Mouse (Mus musculus) midbrain, postnatal 0 days (tissue): ENCODE measurements around the gene Tmem145. TPM values are rescaled to one million over a fixed set of nuclear protein-coding genes. Genes with fewer than 3 reads are reported as not detected.

Experiments
- ATAC-seq: fragments of 200-750 bp; cut with Nextera tagmentation; 2 replicates; pipeline ENCODE4 v1.8.0; 2017; ENCODE audit warnings: moderate number of reproducible peaks, mild to moderate bottlenecking, moderate TSS enrichment, moderate library complexity; ENCODE audit not compliant: low FRiP score
- DNase-seq: peaks from one replicate; pipeline ENCODE4 v3.0.0-alpha.2; 2015; ENCODE audit warnings: low spot score
- H3K27ac ChIP-seq: fragments of 300-500 bp; sonication (generic); 2 replicates; pipeline ENCODE4 v1.5.1; 2014; ENCODE audit warnings: low read depth, mild to moderate bottlenecking, low read length, mixed read lengths
- H3K27me3 ChIP-seq: fragments of 300-500 bp; sonication (generic); 2 replicates; pipeline ENCODE4 v1.6.1; 2014; ENCODE audit warnings: low read length, control low read depth, mixed read lengths; ENCODE audit not compliant: insufficient read depth
- H3K36me3 ChIP-seq: fragments of 300-500 bp; sonication (generic); 2 replicates; pipeline ENCODE4 v1.6.1; 2014; ENCODE audit warnings: low read length, control low read depth, mixed read lengths; ENCODE audit not compliant: insufficient read depth
- H3K4me1 ChIP-seq: fragments of 300-500 bp; sonication (generic); 2 replicates; pipeline ENCODE4 v1.6.1; 2014; ENCODE audit warnings: mild to moderate bottlenecking, control low read depth, antibody characterized with exemption, low read length, mixed read lengths; ENCODE audit not compliant: insufficient read depth
- H3K4me2 ChIP-seq: fragments of 300-500 bp; sonication (generic); 2 replicates; pipeline ENCODE4 v1.6.1; 2014; ENCODE audit warnings: low read depth, mild to moderate bottlenecking, low read length, mixed read lengths; ENCODE audit not compliant: poor library complexity, severe bottlenecking
- H3K4me3 ChIP-seq: fragments of 300-500 bp; sonication (generic); 2 replicates; pipeline ENCODE4 v1.5.1; 2014; ENCODE audit warnings: low read depth, mild to moderate bottlenecking, low read length, moderate library complexity
- H3K9ac ChIP-seq: fragments of 300-500 bp; sonication (generic); replicated peaks from 2 replicates; pipeline ENCODE4 v1.6.1; 2014; ENCODE audit warnings: mild to moderate bottlenecking, low read length, moderate library complexity, mixed read lengths; ENCODE audit not compliant: poor library complexity, severe bottlenecking
- H3K9me3 ChIP-seq: fragments of 300-500 bp; sonication (generic); 2 replicates; pipeline ENCODE4 v1.6.1; 2016; ENCODE audit warnings: low read length, control low read depth
- CTCF ChIP-seq: IDR thresholded peaks from 2 replicates; pipeline ENCODE4 v1.5.1; 2016; ENCODE audit warnings: antibody characterized with exemption, mild to moderate bottlenecking
- WGBS: fragments of 180-500 bp; shearing (Covaris S2); extraction: QIAGEN DNeasy Blood & Tissue Kit; methylation state at CpG from one replicate; pipeline ENCODE4 v1.1.7; 2014; 5-methylcytosine and 5-hydroxymethylcytosine counted together
- polyA plus RNA-seq: library from polyadenylated mRNA; unstranded; fragments of >200 nt; fragmentation: Nextera tagmentation; extraction: Ambion mirVana; gene quantifications from 2 replicates; pipeline ENCODE4 v1.2.1, GENCODE M21; 2015
- total RNA-seq: library from RNA; depleted of rRNA; stranded (reverse); fragments of >200 nt; gene quantifications from 2 replicates; pipeline ENCODE4 v1.2.3, GENCODE M21; 2014

Tmem145 gene
- total and polyA plus RNA-seq, 2 experiments from 2014 or later, result 105 to 143 TPM

GRCm38 (mm10) chr7:25288721-25289120 is 17.2 kb upstream of the Tmem145 start:
- no peak overlapping the region for H3K27ac ChIP-seq
- no peak for TF ChIP-seq CTCF
- no peak overlapping the region for H3K9ac ChIP-seq
- H3K4me3 ChIP-seq, result no peak overlapping the region
- H3K27me3 ChIP-seq, result no peaks in the 10 kb centered on the region
- peaks cover 11% of the 10 kb centered on the region for H3K4me1 ChIP-seq
- ATAC-seq, result no peak
- peaks cover 82% of the 10 kb centered on the region for H3K36me3 ChIP-seq
- no peaks in the 10 kb centered on the region for H3K9me3 ChIP-seq
- no peak overlapping the region for H3K4me2 ChIP-seq
- DNase-seq, result no peak
- 89% methylated on average over 3 of the region's 3 CpGs for WGBS

DNA sequence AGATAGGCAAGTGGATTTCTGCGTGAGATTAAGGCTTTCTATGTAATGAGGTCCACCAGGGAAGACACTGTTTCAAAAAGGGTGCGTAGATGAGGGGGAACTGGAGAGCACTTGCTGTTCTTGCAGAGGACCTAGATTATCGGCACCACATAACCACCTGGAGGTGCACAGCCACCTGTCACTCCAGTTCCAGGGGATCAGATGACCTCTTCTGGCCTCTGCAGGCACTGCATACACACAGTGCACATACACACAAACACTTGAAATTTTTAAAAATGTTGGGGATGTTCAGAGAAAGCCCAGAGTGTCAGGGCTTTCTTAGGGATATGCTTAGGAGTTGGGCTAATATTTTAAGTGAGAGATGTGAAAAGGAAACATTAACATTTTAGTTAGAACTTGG is 16.0 kb upstream of the Tmem145 start:
- no peaks in the 10 kb centered on the region for H3K9me3 ChIP-seq
- H3K27ac ChIP-seq, result no peak overlapping the region
- ATAC-seq (no peak), DNase-seq (no peak)
- 91% methylated on average over 3 of the region's 3 CpGs for WGBS
- no peak overlapping the region for H3K9ac ChIP-seq
- no peak overlapping the region for H3K4me2 ChIP-seq
- no peaks in the 10 kb centered on the region for H3K4me1 ChIP-seq
- H3K27me3 ChIP-seq, result no peaks in the 10 kb centered on the region
- no peak overlapping the region for H3K4me3 ChIP-seq
- TF ChIP-seq CTCF, result peak; percentile 40
- H3K36me3 ChIP-seq, result peaks cover 88% of the 10 kb centered on the region

- Histone ChIP-seq H3K9ac (no peak overlapping the region), H3K27me3 (no peaks in the 10 kb centered on the region), H3K9me3 (no peaks in the 10 kb centered on the region), H3K4me3 (no peak overlapping the region), H3K4me2 (no peak overlapping the region), H3K27ac (no peak overlapping the region), H3K36me3 (peaks cover 83% of the 10 kb centered on the region), H3K4me1 (no peaks in the 10 kb centered on the region)
- WGBS, result 100% methylated on average over 1 of the region's 1 CpGs
- no peak for DNase-seq
- no peak for ATAC-seq
- no peak for TF ChIP-seq CTCF
These were observed 15.4 kb upstream of the Tmem145 start for GRCm38 (mm10) chr7:25290463-25290862.

- H3K9ac ChIP-seq, result no peak overlapping the region
- H3K36me3 ChIP-seq, result peaks cover 79% of the 10 kb centered on the region
- no peak overlapping the region for H3K27ac ChIP-seq
- TF ChIP-seq CTCF, result no peak; the same call in 1 of the 2 replicates
- DNase-seq (no peak), ATAC-seq (no peak)
- H3K9me3 ChIP-seq, result no peaks in the 10 kb centered on the region
- H3K4me1 ChIP-seq, result peaks cover 2% of the 10 kb centered on the region; the same call in 1 of the 2 replicates
- H3K4me3 ChIP-seq, result no peak overlapping the region
- H3K4me2 ChIP-seq, result no peak overlapping the region
- WGBS, result 83% methylated on average over 2 of the region's 2 CpGs
- H3K27me3 ChIP-seq, result no peaks in the 10 kb centered on the region
These were observed 15.0 kb upstream of the Tmem145 start for GRCm38 (mm10) chr7:25290911-25291310.

GRCm38 (mm10) chr7:25292107-25292506 is 13.8 kb upstream of the Tmem145 start:
- 57% methylated on average over 7 of the region's 7 CpGs for WGBS
- Histone ChIP-seq H3K9ac (no peak overlapping the region), H3K9me3 (no peaks in the 10 kb centered on the region), H3K4me2 (no peak overlapping the region), H3K27ac (peak overlapping the region; percentile 38; the same call in 1 of the 2 replicates), H3K27me3 (no peaks in the 10 kb centered on the region), H3K4me1 (peaks cover 6% of the 10 kb centered on the region; the same call in 1 of the 2 replicates), H3K36me3 (peaks cover 67% of the 10 kb centered on the region), H3K4me3 (no peak overlapping the region)
- TF ChIP-seq CTCF, result no peak
- DNase-seq, result no peak
- no peak for ATAC-seq

DNA sequence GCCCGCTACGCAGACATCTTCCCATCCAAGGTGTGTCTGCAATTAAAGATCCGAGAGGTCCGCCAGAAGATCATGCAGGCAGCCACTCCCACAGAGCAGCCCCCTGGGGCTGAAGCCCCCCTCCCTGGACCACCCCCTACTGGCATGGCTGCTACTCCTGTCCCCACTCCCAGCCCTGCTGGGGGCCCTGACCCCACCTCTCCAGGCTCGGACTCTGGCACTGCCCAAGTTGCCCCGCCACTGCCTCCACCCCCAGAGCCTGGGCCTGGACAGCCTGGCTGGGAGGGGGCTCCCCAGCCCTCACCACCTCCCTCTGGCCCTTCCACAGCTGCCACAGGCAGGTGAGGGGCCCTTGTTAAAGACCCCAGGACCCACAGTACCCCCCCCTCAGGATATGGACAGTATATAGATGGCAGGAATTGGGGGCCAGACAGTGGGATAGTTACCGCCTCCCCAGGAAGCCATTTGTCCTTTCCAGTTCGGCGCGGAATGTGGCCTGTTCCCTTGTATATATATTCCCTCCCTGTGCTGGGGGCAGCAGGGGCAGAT is 12.6 kb upstream of the Tmem145 start:
- no peak for DNase-seq

More for the DNA sequence above, 12.6 kb upstream of the Tmem145 start:
- H3K9me3 ChIP-seq, result no peaks in the 10 kb centered on the region
- 83% methylated on average over 10 of the region's 10 CpGs for WGBS
- H3K4me2 ChIP-seq, result no peak overlapping the region
- H3K4me3 ChIP-seq, result no peak overlapping the region
- TF ChIP-seq CTCF, result no peak
- H3K36me3 ChIP-seq, result peaks cover 55% of the 10 kb centered on the region
- no peak for ATAC-seq
- H3K27ac ChIP-seq, result 0 out of 2 replicates have a peak overlapping the region, but pooled peaks have one; percentile 26
- H3K4me1 ChIP-seq, result peaks cover 6% of the 10 kb centered on the region; the same call in 1 of the 2 replicates
- no peaks in the 10 kb centered on the region for H3K27me3 ChIP-seq
- H3K9ac ChIP-seq, result no peak overlapping the region
